Mouse (Mus musculus) erythroblast, embryonic 14.5 days (primary cell): ENCODE data around the gene Gm9945.

Source experiments
- GATA1 ChIP-seq: IDR thresholded peaks from 2 replicates; pipeline ENCODE4 v1.6.1; 2012; ENCODE audit warnings: low read length, inconsistent platforms, mixed read lengths
- TAL1 ChIP-seq: IDR thresholded peaks from 3 replicates; pipeline ENCODE4 v1.6.1; 2012; ENCODE audit warnings: low read length, inconsistent platforms, mixed read lengths

- TF ChIP-seq GATA1: no peak
- TF ChIP-seq TAL1: no peak
These were observed 12.0 kb downstream of the Gm9945 start for GRCm38 (mm10) chr11:53491954-53492401.
